Mouse (Mus musculus): Measurements from ENCODE around the gene Kcnj6.

DNA sequence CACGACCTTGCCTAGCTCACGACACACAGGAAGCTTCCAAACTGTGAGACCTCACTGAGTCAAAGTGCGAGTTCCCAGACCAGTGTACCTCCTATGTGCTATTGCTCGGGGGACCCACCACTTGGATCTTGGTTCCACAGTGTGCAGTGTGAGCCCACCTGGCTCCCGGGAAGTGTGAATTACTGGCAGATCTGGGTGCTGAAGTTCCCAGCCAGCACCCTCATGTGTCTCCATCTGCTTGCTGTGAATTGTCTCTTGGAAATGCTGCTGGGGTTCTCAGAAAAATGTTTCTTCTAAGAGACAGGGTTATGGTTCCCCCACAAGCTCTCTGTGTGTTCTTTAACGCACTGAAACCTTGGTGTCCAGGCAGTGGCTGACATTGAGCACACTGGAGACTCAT is 98.7 kb downstream of the Kcnj6 start:
- TF ChIP-seq POLR2AphosphoS2 (IDR thresholded peaks at IDR 0.05; ENCODE audit: insufficient read length, low read depth) (no peak), POLR2A (IDR thresholded peaks at IDR 0.05; ENCODE audit: insufficient read length, low read depth) (no peak), SRF (IDR thresholded peaks at IDR 0.05; ENCODE audit: control insufficient read depth, insufficient read length, low read depth) (no peak), TCF12 (IDR thresholded peaks at IDR 0.05; ENCODE audit: insufficient read depth, poor library complexity, severe bottlenecking) (no peak), MAX (IDR thresholded peaks at IDR 0.05; ENCODE audit: low read depth) (no peak)

Measured in myocyte (in vitro differentiated cells).